Mouse (Mus musculus): ENCODE results near the gene Gucy2d. TPM values are rescaled to one million over a fixed set of nuclear protein-coding genes. Genes with fewer than 3 reads are reported as not detected.

Gucy2d gene
- total RNA-seq, 2 experiments from 2014 or later: 0.12 to 0.41 TPM

DNA sequence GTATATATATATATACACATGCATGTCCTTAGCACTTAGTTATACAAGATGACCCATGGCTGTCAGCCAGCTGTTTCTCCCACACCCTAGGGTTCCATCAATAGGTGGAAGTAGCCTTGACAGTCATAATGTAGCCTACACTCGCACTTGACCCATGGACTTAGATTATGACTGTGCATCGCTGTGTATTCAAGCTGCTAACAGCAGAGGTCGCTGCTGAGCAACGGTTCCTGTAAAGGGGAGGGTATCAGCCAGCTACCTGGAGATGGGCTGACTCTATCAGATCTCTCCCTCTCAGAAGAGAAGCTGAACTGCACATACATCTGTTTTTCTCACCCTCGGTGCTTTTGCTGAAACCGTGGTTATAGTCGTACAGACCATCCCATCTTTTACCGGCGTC lies 2.6 kb upstream of the Gucy2d start:
- intact Hi-C loops (cut with DNase I): no loop called here
- DNase-seq: peak in 1 of 2 experiments; percentile 43

DNA sequence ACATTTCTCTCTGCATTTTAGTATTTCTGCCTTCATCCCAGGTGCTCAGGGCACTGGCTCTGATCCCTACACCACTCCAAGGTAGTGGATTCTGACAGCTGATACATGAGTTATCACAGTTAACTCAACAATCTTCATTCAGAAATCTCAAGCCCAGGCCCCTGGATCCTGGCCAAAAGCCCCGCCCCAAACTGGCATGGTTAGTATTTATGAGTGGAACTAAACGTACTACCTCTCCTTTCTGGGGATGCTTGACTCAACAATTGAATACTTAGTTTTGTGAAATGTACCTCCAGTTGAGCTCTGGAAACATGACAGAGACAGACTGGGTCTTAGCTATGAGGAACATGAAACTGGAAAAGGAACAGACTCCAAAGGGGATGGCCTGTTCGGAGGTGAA lies 6.7 kb downstream of the Gucy2d start:
- no peak for DNase-seq
- intact Hi-C loops (cut with DNase I): loop anchor here (1.0 kb wide), 1 partner anchor 98 kb away; no protein-coding TSS in a partner anchor

DNA sequence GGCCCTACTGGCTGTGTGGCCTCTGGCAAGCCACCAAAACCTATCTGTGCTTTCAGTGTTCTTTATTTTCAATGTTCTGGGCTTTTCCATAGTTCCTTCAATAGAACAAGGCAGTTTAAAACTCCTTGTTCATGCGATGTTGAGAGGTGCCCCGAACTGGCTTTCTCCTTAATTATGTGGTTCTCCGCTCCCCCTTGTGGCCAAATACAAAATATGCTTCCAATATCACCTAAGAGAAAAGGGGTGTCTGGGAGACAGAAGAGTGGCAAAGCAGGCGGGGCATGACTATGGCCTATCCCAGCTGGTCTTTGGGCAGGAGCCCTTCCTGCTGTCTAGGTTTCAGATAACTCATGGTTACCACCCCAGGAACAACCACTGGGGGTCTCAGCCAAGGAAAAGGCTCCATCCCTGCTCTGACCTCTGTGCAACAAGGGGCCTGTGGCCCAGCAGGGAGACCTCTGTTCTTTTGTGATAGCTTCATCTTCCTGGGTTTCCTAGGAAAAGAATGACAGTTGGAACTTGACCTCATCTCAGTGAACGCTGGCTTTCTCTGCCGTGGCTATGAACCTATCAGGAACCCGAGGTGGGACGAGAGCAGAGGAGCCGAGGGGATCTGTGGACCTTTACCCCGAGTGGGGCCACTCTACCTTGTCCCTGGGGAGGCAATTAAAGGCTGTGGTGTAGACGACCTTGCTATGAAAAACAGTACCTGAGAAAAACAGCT lies 7.5 kb downstream of the Gucy2d start:
- peak; percentile 14 to 54 for DNase-seq

DNA sequence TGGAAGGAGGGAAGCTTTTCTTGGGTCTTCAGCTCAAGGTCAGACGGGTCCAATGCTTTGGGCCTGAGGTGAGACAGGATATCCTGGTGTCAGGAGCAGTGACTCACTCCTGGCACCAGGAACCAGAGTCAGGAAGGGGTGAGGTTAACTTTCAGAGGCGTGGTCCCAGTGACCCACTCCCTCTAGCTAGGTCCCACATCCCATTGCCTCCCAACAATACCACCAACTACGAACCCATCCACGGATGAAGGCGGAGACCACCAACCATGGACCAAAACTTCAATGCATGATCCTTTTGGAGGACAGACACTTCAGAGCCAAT lies 8.1 kb downstream of the Gucy2d start:
- DNase-seq: no peak
- intact Hi-C loops (cut with DNase I): no loop called here

More for the DNA sequence above, 7.5 kb downstream of the Gucy2d start:
- intact Hi-C loops (cut with DNase I): loop anchor here (1.0 kb wide), 1 partner anchor 98 kb away; no protein-coding TSS in a partner anchor

DNA sequence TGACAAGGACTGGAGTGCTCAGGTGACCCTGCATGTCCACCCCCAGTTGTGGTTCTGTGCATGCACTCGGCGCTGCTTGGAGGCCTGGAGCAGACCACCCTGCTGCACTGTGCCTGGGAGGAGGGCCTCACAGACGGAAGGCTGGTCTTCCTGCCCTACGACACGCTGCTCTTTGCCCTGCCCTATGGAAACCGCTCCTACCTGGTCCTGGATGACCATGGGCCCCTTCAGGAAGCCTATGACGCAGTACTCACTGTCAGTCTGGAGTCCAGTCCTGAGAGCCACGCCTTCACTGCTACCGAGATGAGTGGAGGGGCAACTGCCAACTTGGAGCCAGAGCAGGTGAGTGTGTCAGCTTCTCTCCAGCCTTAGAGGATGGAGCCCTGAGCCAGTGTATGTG lies 9.5 kb downstream of the Gucy2d start:
- DNase-seq: no peak
- intact Hi-C loops (cut with DNase I): no loop called here

DNA sequence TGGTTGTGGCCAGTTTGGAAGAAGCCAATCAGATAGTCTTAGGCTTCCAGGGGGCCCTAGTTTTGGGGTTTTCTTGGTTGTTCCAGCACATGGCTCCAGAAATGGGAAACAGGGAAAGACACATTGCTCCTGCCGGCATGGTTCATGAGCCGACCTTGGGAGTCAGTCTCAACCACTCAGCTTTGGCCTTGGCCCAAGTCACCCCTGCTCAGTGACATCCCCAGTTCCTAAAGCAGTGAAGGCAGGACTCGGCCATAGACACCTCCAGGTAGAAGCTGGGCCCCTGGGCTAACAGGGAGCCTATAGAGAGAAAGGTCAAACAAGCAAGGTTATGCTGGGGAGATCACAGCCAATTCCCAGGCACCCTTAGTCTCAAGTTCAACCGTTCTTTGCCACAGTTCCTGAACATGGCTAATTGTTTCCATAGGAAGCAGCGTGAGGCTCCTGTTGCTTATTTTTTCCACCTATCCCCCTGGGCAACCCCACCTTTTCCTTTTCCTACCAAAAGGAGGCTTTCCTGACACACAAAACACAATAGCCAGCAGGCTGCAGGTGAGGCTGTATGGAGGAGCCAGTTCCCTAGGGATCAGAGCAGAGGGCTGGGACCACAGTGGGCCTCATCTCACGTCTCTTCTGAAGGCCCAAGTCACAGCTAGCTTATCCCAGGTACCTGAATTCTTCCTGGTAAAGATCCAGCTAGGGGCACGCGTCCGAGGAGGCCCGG lies 14.3 kb downstream of the Gucy2d start:
- DNase-seq: peak in 1 of 2 experiments; percentile 12
- intact Hi-C loops (cut with DNase I): no loop called here

DNA sequence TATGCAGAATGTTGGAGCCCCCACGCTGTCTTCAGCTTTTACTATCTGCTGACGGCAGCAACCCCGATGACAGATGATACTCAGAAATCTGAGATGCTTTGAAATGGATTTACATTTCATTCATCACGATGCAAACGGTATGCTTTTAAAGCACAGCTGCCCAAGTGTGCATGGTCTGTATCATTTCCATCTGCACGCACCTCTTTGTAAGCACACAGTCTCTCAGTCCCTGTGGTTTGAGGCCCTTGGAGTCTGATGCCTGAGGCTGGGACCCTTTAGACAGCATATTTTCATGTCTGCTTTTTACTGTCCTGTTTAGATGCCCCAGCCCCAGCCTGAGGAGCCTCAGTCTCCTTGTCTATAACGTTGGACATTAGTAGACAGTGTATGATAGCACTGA lies 20.1 kb downstream of the Gucy2d start:
- intact Hi-C loops (cut with DNase I): no loop called here
- DNase-seq: no peak

DNA sequence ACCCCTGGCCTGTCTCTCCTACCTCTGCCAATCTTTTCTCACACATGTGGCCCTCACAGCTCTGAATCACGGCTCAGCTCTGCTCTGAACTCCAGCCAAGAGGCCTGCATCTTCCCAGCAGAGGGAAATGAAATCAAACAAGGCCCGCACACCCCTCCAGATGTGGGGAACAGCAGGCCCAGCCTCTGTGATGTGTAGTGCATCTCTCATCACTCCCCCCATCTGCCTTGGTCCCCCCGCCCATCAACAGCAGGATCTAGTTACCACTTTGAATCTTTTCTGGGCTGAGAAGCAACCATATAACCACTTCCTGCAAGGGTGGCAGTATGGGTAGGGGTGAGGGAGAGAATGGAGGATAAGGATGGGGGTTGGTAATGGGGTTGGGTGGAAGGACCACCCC lies 28.9 kb downstream of the Gucy2d start:
- intact Hi-C loops (cut with DNase I): no loop called here
- no peak for DNase-seq

DNA sequence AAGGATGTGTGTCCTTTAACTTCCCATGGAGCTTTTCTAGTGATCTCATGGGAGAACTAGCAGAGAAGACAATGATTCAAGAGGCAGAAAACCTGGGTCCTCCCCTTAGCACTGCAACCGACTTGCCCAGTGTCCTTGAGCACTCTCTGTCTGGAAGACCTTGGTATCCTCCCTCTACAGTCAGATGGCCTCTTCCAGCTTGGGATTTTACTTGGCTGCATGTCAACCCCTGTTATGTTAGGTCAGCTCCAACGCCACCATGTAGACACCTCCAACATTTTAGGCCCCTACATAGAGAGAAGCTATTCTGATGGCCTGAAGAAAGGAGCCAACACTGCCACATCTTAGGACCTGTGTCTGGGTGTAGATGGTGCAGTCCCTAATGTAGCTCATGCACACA lies 32.3 kb downstream of the Gucy2d start:
- intact Hi-C loops (cut with DNase I): no loop called here

DNA sequence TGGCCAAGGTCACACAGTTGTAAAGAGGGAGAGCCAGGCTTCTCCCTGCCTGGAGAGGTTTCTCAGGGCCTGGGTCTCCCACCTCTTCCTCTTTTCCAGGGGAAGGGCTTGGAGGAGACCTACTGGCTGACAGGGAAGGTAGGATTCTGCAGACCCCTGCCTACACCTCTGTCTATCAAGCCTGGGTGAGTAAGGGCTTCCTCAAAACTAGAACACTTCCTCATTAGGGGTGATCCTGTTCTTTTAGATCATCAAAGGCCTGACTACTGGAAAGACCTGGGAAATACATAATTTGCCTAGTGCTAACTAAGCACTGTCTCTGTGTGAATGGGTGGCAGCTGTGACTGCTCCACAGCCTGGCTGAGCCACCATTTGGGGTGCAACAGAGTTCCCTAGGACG lies 34.3 kb downstream of the Gucy2d start:
- no peak for DNase-seq
- intact Hi-C loops (cut with DNase I): no loop called here

More for the DNA sequence above, 32.3 kb downstream of the Gucy2d start:
- DNase-seq: no peak

DNA sequence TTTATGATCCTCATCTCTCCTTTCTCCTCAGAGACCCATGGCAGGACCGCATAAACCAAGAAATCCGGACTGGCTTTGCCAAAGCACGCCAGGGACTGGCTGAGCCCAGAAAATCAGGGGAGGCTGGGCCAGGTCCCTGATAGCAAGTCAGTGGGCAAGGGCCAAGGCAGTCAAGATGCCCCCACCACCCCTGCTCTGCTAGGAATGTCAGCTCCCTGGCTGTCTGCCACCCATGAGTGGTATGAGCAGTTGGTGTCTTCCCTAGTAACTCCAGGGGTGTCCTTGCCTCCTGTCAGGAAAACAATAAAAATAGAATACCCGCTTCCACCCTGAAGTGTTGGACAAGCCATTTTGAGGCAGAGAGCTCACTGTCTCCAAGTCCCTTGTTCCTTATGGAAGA lies 36.9 kb downstream of the Gucy2d start:
- intact Hi-C loops (cut with DNase I): no loop called here
- DNase-seq: peak in 1 of 2 experiments; percentile 50

DNA sequence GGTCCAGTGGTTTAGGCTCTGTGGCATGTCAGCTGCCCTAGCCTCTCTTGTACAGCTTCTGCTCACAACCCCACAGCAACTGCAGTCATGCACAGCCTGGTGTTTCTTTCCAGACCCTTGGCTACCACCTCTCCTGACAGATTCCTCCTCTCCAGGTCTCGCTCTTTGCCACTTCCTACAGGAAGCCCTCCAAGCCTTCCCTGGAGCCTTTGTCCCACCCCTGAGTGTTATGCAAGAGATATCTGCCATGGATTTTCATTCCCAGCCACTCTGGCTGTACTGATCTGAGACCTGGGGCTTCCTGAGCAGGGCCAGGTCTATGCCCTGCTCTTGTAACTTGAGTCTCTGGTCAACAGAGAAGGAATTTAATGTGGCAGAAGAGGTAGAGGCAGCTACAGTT lies 40.3 kb downstream of the Gucy2d start:
- no peak for DNase-seq
- intact Hi-C loops (cut with DNase I): loop anchor here (2.0 to 10.0 kb wide), 3 partner anchors 217 to 604 kb away; no protein-coding TSS in a partner anchor

DNA sequence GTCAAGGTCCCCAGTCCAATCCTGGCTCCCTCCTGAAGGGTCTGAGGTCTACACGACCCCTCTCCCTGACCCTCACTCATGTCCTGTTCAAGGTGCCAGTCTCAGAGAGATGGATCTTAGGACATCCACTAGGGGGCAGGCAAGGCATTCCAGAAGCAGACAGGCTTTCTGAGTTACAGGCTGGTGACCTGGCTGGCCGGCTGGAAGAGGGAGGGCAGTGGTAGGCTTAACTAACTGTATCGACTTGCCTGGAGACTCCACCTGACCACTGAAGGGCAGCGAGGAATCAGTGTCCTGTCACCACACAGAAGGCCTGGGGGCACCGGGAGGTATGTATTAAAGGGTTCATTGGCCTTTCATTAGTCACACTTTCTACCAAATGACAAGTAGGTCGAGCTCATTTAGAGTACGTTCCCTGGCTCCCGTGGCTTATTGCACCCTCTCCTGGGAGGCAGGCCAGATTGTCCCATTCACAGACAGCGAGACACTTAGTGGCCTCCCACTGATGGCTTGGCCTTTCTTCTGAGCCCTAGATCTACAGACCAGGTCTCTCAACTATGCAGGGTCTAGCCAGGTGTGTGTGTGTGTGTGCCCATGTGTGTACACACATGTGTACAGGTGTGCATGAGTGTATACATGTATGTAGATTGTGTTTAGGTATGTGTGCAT lies 41.0 kb downstream of the Gucy2d start:
- intact Hi-C loops (cut with DNase I): loop anchor here (1.0 to 10.0 kb wide), 5 partner anchors 108 to 604 kb away; no protein-coding TSS in a partner anchor
- peak; percentile 90 to 93 for DNase-seq

DNA sequence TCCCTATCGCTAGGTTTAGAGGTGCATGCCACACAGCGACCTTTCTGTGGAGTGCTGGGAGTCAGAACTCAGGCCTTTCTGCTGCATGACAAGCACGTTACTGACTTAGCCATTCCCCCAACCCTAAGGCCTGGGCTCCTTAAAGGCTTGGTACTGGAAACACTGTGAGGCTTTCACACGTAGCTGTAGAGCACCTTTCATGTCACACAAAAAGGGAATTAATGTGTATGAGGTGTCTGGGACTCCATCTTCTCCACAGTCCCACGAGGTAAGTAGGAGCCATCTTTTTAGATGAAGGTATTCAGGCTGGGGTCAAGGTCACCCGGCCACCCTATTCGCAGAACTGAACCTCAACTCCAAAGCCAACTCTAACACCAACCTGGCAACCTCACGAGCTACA lies 41.6 kb downstream of the Gucy2d start:
- no peak for DNase-seq
- intact Hi-C loops (cut with DNase I): loop anchor here (1.0 to 10.0 kb wide), 5 partner anchors 107 to 603 kb away; no protein-coding TSS in a partner anchor

DNA sequence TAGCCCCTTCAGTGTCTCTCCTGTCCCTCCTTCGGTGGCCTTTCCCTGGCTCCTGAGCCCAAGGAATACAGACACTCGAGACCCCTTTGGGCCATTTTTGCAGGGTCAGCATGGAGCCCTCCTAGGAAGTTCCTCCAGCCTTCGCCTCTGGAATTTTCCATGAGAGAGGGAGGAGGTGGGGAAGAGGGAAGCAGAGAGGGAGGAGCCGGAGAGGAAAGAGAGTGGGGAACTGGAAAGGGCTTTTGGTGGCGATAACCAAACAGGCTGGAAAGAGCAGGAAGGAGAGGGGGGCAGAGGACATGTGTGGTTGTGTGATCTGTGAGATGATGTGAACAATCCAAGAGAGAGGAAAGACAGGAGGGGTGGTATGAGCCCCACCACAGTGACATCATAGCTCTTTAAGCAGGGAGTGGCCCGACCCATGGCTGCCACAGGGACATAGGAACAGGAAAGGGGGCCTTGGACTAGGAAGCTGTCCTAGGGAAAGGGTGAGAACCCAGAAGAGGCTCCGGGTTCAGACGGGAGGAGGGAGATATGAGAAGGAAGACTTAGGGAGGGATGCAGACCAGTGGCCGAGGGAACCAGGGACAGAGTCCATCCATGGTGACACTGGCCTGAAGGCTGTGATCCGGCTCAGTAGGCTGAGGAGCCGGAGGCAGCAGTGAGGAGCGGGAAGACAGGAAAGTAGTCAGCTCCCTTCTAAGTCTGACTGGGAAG lies 42.5 kb downstream of the Gucy2d start:
- DNase-seq: peak in 1 of 2 experiments; percentile 51
- intact Hi-C loops (cut with DNase I): loop anchor here (5.0 to 10.0 kb wide), 2 partner anchors 215 to 602 kb away; no protein-coding TSS in a partner anchor

DNA sequence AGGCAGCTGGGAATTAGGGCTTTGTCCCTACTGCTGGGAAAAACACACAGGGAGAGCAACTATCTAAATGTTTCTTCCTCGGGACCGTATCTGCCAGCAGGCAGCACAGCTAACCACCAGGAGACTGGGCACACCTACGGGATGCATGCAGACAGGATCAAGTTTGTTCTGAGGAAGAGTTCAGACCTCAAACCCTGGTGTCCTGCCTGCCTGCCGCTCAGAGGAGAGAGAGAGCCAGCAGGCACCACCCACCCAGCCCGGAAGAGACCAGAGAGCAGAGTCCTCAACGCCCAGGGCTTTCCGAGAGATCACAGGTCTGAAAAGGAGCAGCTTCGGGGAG lies 43.0 kb downstream of the Gucy2d start:
- intact Hi-C loops (cut with DNase I): loop anchor here (5.0 to 10.0 kb wide), 2 partner anchors 214 to 602 kb away; no protein-coding TSS in a partner anchor
- peak in 1 of 2 experiments; percentile 23 for DNase-seq

DNA sequence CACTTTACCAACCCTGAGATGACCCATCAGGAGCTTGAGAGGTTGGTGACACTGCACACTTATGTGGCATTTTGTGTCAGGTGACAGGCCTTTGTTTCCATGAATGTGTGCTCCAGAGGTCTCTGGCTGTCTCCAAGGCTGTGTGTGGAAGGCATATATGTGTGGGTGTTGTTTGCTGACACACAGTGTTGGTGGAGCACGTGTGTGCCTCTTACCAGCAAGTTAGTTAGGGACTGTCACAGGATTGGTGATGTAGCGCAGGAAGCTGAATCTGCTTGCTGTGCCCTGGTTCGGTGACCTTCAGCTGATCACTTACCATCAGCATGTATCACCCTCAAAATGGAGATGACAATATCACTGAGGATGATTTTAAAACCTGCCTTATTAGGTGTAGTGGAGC lies 44.7 kb downstream of the Gucy2d start:
- DNase-seq: no peak
- intact Hi-C loops (cut with DNase I): loop anchor here (5.0 to 10.0 kb wide), 2 partner anchors 212 to 600 kb away; no protein-coding TSS in a partner anchor

DNA sequence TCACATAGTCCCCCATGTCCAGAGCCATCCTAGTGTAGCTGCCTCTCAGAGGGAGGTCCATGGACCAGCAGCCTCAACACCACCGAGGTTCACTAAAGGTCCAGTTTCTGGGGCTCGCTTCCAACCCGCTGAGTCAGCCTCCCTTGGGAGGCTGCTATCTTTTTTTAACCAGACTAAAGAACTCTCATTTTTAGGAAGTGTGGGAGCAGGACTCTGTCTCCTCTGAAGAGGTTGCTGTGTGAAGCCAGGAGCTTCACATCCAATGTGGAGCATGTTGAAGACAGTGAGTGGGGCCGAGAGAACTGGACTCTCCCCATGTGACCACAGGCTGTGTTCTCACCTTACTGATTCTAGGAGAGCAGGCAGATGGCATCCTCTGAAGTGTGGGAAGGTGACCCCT lies 45.3 kb downstream of the Gucy2d start:
- intact Hi-C loops (cut with DNase I): loop anchor here (10.0 kb wide), 1 partner anchor 599 kb away; no protein-coding TSS in a partner anchor
- peak; percentile 65 to 67 for DNase-seq

DNA sequence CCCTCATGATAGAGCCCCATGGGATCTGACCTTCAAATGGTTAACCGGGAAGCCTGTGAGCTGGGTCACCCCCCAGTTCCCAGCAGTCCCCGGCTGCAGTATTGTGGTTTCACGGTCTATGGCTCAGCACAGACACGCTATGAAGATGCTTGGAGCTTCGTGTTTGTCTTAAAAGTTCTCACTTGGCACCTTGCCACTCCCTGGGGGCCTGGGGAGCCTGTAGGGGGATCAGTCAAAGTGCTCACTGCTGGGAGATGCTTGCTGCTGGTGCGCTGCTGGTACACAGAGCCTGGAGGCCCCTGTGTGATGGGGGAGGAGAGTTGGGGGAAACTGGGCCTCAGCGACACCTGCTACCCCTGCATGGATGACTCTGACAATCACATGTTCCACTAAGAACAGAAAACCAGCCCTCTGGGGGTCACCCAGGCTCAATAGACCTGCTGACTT lies 46.3 kb downstream of the Gucy2d start:
- intact Hi-C loops (cut with DNase I): loop anchor here (10.0 kb wide), 1 partner anchor 598 kb away; no protein-coding TSS in a partner anchor
- DNase-seq: peak in 1 of 2 experiments; percentile 18

Data from heart, postnatal 10 days (tissue).